Mouse (Mus musculus): ENCODE data around the gene Actg2. TPM values are rescaled to one million over a fixed set of nuclear protein-coding genes. Genes with fewer than 3 reads are reported as not detected.
"Not testable (repeated sequence)": the region's sequence is repeated elsewhere in the genome, so short reads cannot be mapped to it uniquely, and the experiment has no call there.

Gene Actg2
- polyA plus RNA-seq (2016; fragmentation: Nextera tagmentation; extraction: Ambion mirVana), result 0.92 and 2.1 TPM in 2 replicates

- H3K4me3 ChIP-seq, result no peak within 1 kb of the TSS
- peak within 1 kb of the TSS; percentile 54; the same call in 1 of the 2 replicates for H3K27ac ChIP-seq
- H3K27me3 ChIP-seq (ENCODE audit: insufficient read depth, poor library complexity, severe bottlenecking), result no peaks in the 10 kb centered on the region
- no peaks in the 10 kb centered on the region for H3K9me3 ChIP-seq
- 71% methylated on average over 12 of the region's 12 CpGs for WGBS
- peaks cover 11% of the 10 kb centered on the region; the same call in 1 of the 2 replicates for H3K4me1 ChIP-seq (replicated peaks)
- DNase-seq (ENCODE audit: low spot score), result no peak
- no peaks in the 10 kb centered on the region for H3K36me3 ChIP-seq
These were observed at the start of gene Actg2 for GRCm38 (mm10) chr6:83536028-83536794. Actg2 (minus strand) TSS chr6:83536265.

- 90% methylated on average over 9 of the region's 9 CpGs for WGBS
- peaks cover 22% of the 10 kb centered on the region for H3K27me3 ChIP-seq (ENCODE audit: insufficient read depth, poor library complexity, severe bottlenecking)
- H3K9me3 ChIP-seq; H3K36me3 ChIP-seq; H3K27ac ChIP-seq; H3K4me1 ChIP-seq (replicated peaks); H3K4me3 ChIP-seq; DNase-seq (ENCODE audit: low spot score): not testable (repeated sequence)
These were observed 49.3 kb upstream of the Actg2 start for GRCm38 (mm10) chr6:83585328-83585727.

GRCm38 (mm10) chr6:83583591-83583990 is 47.5 kb upstream of the Actg2 start:
- 66% methylated on average over 2 of the region's 2 CpGs for WGBS
- Histone ChIP-seq H3K27ac (no peak overlapping the region), H3K27me3 (ENCODE audit: insufficient read depth, poor library complexity, severe bottlenecking) (peaks cover 27% of the 10 kb centered on the region), H3K9me3 (no peaks in the 10 kb centered on the region), H3K4me1 (replicated peaks) (peaks cover 5% of the 10 kb centered on the region; the same call in 1 of the 2 replicates), H3K4me3 (no peak overlapping the region), H3K36me3 (no peaks in the 10 kb centered on the region)
- DNase-seq (ENCODE audit: low spot score), result no peak

- WGBS, result 2% methylated on average over 6 of the region's 6 CpGs
- no peak overlapping the region for H3K27ac ChIP-seq
These were observed 46.8 kb upstream of the Actg2 start for GRCm38 (mm10) chr6:83582938-83583270.

GRCm38 (mm10) chr6:83582135-83582937 is 46.3 kb upstream of the Actg2 start:
- no peaks in the 10 kb centered on the region for H3K36me3 ChIP-seq
- H3K4me1 ChIP-seq (replicated peaks), result peaks cover 5% of the 10 kb centered on the region; the same call in 1 of the 2 replicates
- no peak overlapping the region for H3K27ac ChIP-seq
- 40% methylated on average over 20 of the region's 20 CpGs for WGBS
- H3K9me3 ChIP-seq, result no peaks in the 10 kb centered on the region
- H3K27me3 ChIP-seq (ENCODE audit: insufficient read depth, poor library complexity, severe bottlenecking), result peaks cover 27% of the 10 kb centered on the region
- no peak for DNase-seq (ENCODE audit: low spot score)
- peak overlapping the region; percentile 7; the same call in 1 of the 2 replicates for H3K4me3 ChIP-seq

More at GRCm38 (mm10) chr6:83582938-83583270, 46.8 kb upstream of the Actg2 start:
- H3K9me3 ChIP-seq, result no peaks in the 10 kb centered on the region
- H3K27me3 ChIP-seq (ENCODE audit: insufficient read depth, poor library complexity, severe bottlenecking), result peaks cover 27% of the 10 kb centered on the region
- H3K4me1 ChIP-seq (replicated peaks), result peaks cover 5% of the 10 kb centered on the region; the same call in 1 of the 2 replicates
- H3K4me3 ChIP-seq, result peak overlapping the region; percentile 7
- DNase-seq (ENCODE audit: low spot score), result peak; percentile 52
- H3K36me3 ChIP-seq, result no peaks in the 10 kb centered on the region

- H3K27ac ChIP-seq, result no peak overlapping the region
- DNase-seq (ENCODE audit: low spot score), result no peak
These were observed 41.5 kb upstream of the Actg2 start for GRCm38 (mm10) chr6:83577534-83577933.

GRCm38 (mm10) chr6:83575609-83576008 is 39.5 kb upstream of the Actg2 start:
- Histone ChIP-seq H3K36me3 (no peaks in the 10 kb centered on the region), H3K27me3 (ENCODE audit: insufficient read depth, poor library complexity, severe bottlenecking) (peaks cover 13% of the 10 kb centered on the region), H3K27ac (no peak overlapping the region), H3K9me3 (no peaks in the 10 kb centered on the region), H3K4me1 (replicated peaks) (peaks cover 20% of the 10 kb centered on the region), H3K4me3 (no peak overlapping the region)
- no peak for DNase-seq (ENCODE audit: low spot score)
- WGBS, result 80% methylated on average over 4 of the region's 4 CpGs

More at GRCm38 (mm10) chr6:83577534-83577933, 41.5 kb upstream of the Actg2 start:
- Histone ChIP-seq H3K36me3 (no peaks in the 10 kb centered on the region), H3K9me3 (no peaks in the 10 kb centered on the region), H3K4me3 (no peak overlapping the region), H3K27me3 (ENCODE audit: insufficient read depth, poor library complexity, severe bottlenecking) (peaks cover 29% of the 10 kb centered on the region), H3K4me1 (replicated peaks) (peaks cover 7% of the 10 kb centered on the region)

GRCm38 (mm10) chr6:83572671-83573070 is 36.6 kb upstream of the Actg2 start, which contains the start of gene Stambp:
Stambp (minus strand) TSS chr6:83572729.
- Histone ChIP-seq H3K4me1 (replicated peaks) (peaks cover 20% of the 10 kb centered on the region), H3K9me3 (no peaks in the 10 kb centered on the region), H3K36me3 (peaks cover 13% of the 10 kb centered on the region), H3K27ac (peak within 1 kb of the TSS; percentile 88), H3K27me3 (ENCODE audit: insufficient read depth, poor library complexity, severe bottlenecking) (peaks cover 6% of the 10 kb centered on the region; the same call in 1 of the 2 replicates), H3K4me3 (peak within 1 kb of the TSS; percentile 86)
- DNase-seq (ENCODE audit: low spot score), result no peak
- WGBS, result 0% methylated on average over 11 of the region's 11 CpGs

- 5% methylated on average over 37 of the region's 37 CpGs for WGBS
- H3K27me3 ChIP-seq (ENCODE audit: insufficient read depth, poor library complexity, severe bottlenecking), result peaks cover 6% of the 10 kb centered on the region; the same call in 1 of the 2 replicates
- H3K9me3 ChIP-seq, result no peaks in the 10 kb centered on the region
- peak; percentile 90 for DNase-seq (ENCODE audit: low spot score)
- peak overlapping the region; percentile 88 for H3K27ac ChIP-seq
- peaks cover 13% of the 10 kb centered on the region for H3K36me3 ChIP-seq
- H3K4me3 ChIP-seq, result peak overlapping the region; percentile 86
- H3K4me1 ChIP-seq (replicated peaks), result peaks cover 20% of the 10 kb centered on the region
These were observed 36.0 kb upstream of the Actg2 start for GRCm38 (mm10) chr6:83571840-83572667.

- whole genome bisulfite sequencing, result 80% methylated on average over 20 of the region's 20 CpGs
- H3K36me3 ChIP-seq, result peaks cover 13% of the 10 kb centered on the region
- no peak overlapping the region for H3K4me3 ChIP-seq
- DNase-seq (ENCODE audit: low spot score), result no peak
- H3K4me1 ChIP-seq (replicated peaks), result peaks cover 20% of the 10 kb centered on the region
- no peaks in the 10 kb centered on the region for H3K9me3 ChIP-seq
- peaks cover 4% of the 10 kb centered on the region; the same call in 1 of the 2 replicates for H3K27me3 ChIP-seq (ENCODE audit: insufficient read depth, poor library complexity, severe bottlenecking)
- no peak overlapping the region for H3K27ac ChIP-seq
These were observed 33.1 kb upstream of the Actg2 start for GRCm38 (mm10) chr6:83568901-83569862.

- no peaks in the 10 kb centered on the region for H3K4me1 ChIP-seq (replicated peaks)
- H3K9me3 ChIP-seq, result no peaks in the 10 kb centered on the region
- peaks cover 65% of the 10 kb centered on the region for H3K36me3 ChIP-seq
- no peak overlapping the region for H3K27ac ChIP-seq
- WGBS, result 90% methylated on average over 6 of the region's 6 CpGs
- no peak overlapping the region for H3K4me3 ChIP-seq
- no peaks in the 10 kb centered on the region for H3K27me3 ChIP-seq (ENCODE audit: insufficient read depth, poor library complexity, severe bottlenecking)
- DNase-seq (ENCODE audit: low spot score), result no peak
These were observed 19.9 kb upstream of the Actg2 start for GRCm38 (mm10) chr6:83555972-83556371.

Measured in hindbrain, embryonic 10.5 days (tissue).